Mouse (Mus musculus) embryonic facial prominence, embryonic 14.5 days (tissue): ENCODE results near the gene Haus3. TPM values are rescaled to one million over a fixed set of nuclear protein-coding genes. Genes with fewer than 3 reads are reported as not detected.

ENCODE experiments used
- ATAC-seq: fragments of 200-750 bp; cut with Nextera tagmentation; 2 replicates; pipeline ENCODE4 v1.8.0; 2017; ENCODE audit warnings: low read depth, moderate number of reproducible peaks, moderate TSS enrichment
- DNase-seq: peaks from one replicate; pipeline ENCODE4 v3.0.0-alpha.2; 2015; ENCODE audit warnings: low spot score
- H3K27ac ChIP-seq: fragments of 300-500 bp; sonication (generic); replicated peaks from 2 replicates; pipeline ENCODE4 v1.5.1; 2014; ENCODE audit warnings: low read depth, mild to moderate bottlenecking, low read length, moderate library complexity
- H3K27me3 ChIP-seq: fragments of 300-500 bp; sonication (generic); replicated peaks from 2 replicates; pipeline ENCODE4 v1.6.1; 2014; ENCODE audit warnings: low read length; ENCODE audit not compliant: control insufficient read depth, insufficient read depth
- H3K36me3 ChIP-seq: fragments of 300-500 bp; sonication (generic); 2 replicates; pipeline ENCODE4 v1.6.1; 2014; ENCODE audit warnings: low read length, mixed read lengths; ENCODE audit not compliant: control insufficient read depth, insufficient read depth
- H3K4me1 ChIP-seq: fragments of 300-500 bp; sonication (generic); 2 replicates; pipeline ENCODE4 v1.6.1; 2014; ENCODE audit warnings: antibody characterized with exemption, low read length; ENCODE audit not compliant: control insufficient read depth, insufficient read depth
- H3K4me2 ChIP-seq: fragments of 300-500 bp; sonication (generic); 2 replicates; pipeline ENCODE4 v1.6.1; 2014; ENCODE audit warnings: low read depth, mild to moderate bottlenecking, low read length, moderate library complexity, mixed read lengths
- H3K4me3 ChIP-seq: fragments of 300-500 bp; sonication (generic); 2 replicates; pipeline ENCODE4 v1.5.1; 2014; ENCODE audit warnings: low read depth, mild to moderate bottlenecking, low read length
- H3K9ac ChIP-seq: fragments of 300-500 bp; sonication (generic); 2 replicates; pipeline ENCODE4 v1.6.1; 2014; ENCODE audit warnings: low read depth, mild to moderate bottlenecking, low read length, moderate library complexity, mixed read lengths
- H3K9me3 ChIP-seq: fragments of 300-500 bp; sonication (generic); 2 replicates; pipeline ENCODE4 v1.6.1; 2016; ENCODE audit warnings: low read length; ENCODE audit not compliant: control insufficient read depth
- WGBS: fragments of 180-500 bp; shearing (Covaris S2); extraction: QIAGEN DNeasy Blood & Tissue Kit; methylation state at CpG from one replicate; pipeline ENCODE4 v1.1.7; 2014; 5-methylcytosine and 5-hydroxymethylcytosine counted together
- polyA plus RNA-seq: library from polyadenylated mRNA; unstranded; fragments of >200 nt; fragmentation: Nextera tagmentation; extraction: Ambion mirVana; gene quantifications from 2 replicates; pipeline ENCODE4 v1.2.1, GENCODE M21; 2014

Gene Haus3
- polyA plus RNA-seq, 1 experiment from 2014 or later: 28.3 TPM

DNA sequence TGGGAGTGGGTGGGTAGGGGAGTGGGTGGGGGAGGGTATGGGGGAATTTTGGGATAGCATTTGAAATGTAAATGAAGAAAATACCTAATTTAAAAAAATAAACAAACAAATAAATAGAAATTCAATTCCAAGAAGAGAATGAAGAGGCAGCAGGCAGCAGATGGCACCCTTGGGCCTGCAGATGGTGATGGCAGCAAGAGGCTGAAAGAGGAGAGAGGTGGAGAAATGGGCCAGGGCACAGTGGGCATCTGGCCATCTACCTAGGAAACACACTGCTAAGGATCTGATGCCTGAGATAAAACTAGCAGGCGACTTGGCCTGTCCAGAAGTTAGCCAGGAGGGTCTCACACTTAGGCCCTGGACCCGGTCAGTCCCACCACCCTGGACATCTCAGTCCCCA, 35.6 kb upstream of the Haus3 start:
- no peak overlapping the region for H3K4me3 ChIP-seq
- no peaks in the 10 kb centered on the region for H3K27me3 ChIP-seq
- no peak overlapping the region for H3K9ac ChIP-seq
- no peaks in the 10 kb centered on the region for H3K4me1 ChIP-seq
- no peaks in the 10 kb centered on the region for H3K36me3 ChIP-seq
- DNase-seq (no peak), ATAC-seq (no peak)
- no peak overlapping the region for H3K27ac ChIP-seq
- no peaks in the 10 kb centered on the region for H3K9me3 ChIP-seq
- 93% methylated on average over 2 of the region's 2 CpGs for WGBS
- no peak overlapping the region for H3K4me2 ChIP-seq

DNA sequence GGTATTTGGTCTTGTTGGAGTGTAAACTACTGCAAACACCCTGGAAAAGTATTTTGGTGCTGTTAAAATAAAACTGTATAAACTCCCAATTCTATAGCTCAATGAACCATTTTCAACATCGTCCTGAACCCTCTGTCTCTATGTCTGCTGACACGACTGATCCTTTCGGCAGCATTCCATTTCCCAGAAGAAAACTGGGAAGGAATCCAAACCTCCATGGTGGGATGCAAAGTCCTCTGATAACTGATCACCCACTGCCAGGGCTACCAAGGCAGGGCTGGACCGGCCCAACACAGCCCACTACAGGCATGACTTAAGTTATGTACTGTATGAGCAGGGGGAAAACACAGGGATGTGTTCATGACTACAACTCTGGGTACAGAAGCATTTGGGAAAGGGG, 32.7 kb upstream of the Haus3 start:
- Histone ChIP-seq H3K9me3 (no peaks in the 10 kb centered on the region), H3K9ac (no peak overlapping the region), H3K4me2 (no peak overlapping the region), H3K36me3 (no peaks in the 10 kb centered on the region), H3K27me3 (no peaks in the 10 kb centered on the region), H3K4me1 (no peaks in the 10 kb centered on the region), H3K27ac (no peak overlapping the region), H3K4me3 (no peak overlapping the region)
- WGBS: 79% methylated on average over 4 of the region's 4 CpGs
- no peak for DNase-seq
- ATAC-seq: no peak

DNA sequence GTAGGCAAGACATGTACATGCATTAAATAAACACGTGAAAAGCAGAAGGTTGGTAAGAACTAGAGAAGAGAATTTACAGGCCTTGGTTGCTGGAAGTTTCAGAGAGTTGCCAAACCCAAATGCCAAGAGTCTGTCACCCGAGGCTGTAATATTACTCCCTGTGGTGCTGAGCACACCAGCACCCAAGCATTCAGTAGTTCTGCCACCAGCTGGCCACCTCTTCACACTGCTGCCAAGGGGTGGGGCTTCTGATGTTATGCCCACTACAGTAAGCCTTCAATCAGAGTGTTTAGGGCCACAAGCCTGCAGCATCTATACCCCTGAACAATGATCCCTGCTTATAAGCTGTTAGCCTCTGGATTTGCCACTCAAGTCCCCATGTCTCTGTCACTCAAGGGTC, 32.1 kb upstream of the Haus3 start:
- H3K4me1 ChIP-seq: no peaks in the 10 kb centered on the region
- no peaks in the 10 kb centered on the region for H3K36me3 ChIP-seq
- H3K4me3 ChIP-seq: no peak overlapping the region
- DNase-seq (peak; percentile 53), ATAC-seq (no peak)
- no peak overlapping the region for H3K27ac ChIP-seq
- H3K27me3 ChIP-seq: no peaks in the 10 kb centered on the region
- 71% methylated on average over 2 of the region's 2 CpGs for WGBS
- no peak overlapping the region for H3K4me2 ChIP-seq
- no peaks in the 10 kb centered on the region for H3K9me3 ChIP-seq
- no peak overlapping the region for H3K9ac ChIP-seq

DNA sequence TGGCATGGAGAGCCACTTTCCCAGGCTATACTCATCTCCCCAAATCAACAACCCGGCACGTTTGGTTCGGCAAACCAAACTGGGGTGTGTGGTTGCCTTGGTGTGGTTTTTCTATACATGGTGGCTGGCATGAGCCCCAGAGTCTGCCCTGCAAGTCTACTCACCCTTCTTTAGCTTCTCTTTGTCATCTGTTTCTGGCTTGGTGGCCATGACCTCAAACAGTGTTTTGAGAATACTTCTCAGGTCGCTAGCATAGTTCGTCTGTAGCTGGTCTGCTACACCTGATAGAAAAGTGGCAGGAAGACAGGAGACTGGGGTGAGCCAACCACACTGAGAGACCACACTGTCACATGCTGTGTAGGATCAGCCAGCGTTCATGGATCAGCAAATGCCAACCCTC, 29.3 kb upstream of the Haus3 start:
- DNase-seq: no peak
- Histone ChIP-seq H3K27ac (no peak overlapping the region), H3K9me3 (no peaks in the 10 kb centered on the region), H3K4me2 (no peak overlapping the region), H3K4me1 (no peaks in the 10 kb centered on the region), H3K9ac (no peak overlapping the region), H3K27me3 (no peaks in the 10 kb centered on the region), H3K36me3 (no peaks in the 10 kb centered on the region), H3K4me3 (no peak overlapping the region)
- 80% methylated on average over 6 of the region's 6 CpGs for WGBS
- no peak for ATAC-seq

DNA sequence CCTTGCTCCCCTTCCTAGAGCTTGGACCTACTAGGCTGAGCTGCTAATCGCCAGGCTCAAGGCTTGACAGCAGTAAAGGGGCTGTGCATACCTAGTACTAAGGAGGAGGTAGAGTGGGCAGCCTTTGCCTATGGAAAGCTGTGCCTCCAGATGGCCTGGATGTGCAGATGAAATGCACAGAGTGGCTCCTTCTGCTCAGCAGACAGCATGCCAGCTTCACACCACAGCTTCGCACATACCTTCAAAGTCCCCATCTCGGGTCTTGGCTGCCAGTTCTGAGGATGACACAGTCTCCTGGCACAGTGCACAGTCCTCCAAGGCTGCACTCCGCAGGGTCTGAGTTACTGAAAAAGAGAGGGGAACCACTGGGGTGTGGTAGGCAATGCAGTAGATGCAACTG, 27.9 kb upstream of the Haus3 start:
- Histone ChIP-seq H3K9me3 (no peaks in the 10 kb centered on the region), H3K4me2 (no peak overlapping the region), H3K27me3 (no peaks in the 10 kb centered on the region), H3K27ac (no peak overlapping the region), H3K36me3 (no peaks in the 10 kb centered on the region), H3K4me3 (no peak overlapping the region), H3K4me1 (no peaks in the 10 kb centered on the region), H3K9ac (no peak overlapping the region)
- ATAC-seq (no peak), DNase-seq (no peak)
- WGBS: 83% methylated on average over 4 of the region's 4 CpGs

DNA sequence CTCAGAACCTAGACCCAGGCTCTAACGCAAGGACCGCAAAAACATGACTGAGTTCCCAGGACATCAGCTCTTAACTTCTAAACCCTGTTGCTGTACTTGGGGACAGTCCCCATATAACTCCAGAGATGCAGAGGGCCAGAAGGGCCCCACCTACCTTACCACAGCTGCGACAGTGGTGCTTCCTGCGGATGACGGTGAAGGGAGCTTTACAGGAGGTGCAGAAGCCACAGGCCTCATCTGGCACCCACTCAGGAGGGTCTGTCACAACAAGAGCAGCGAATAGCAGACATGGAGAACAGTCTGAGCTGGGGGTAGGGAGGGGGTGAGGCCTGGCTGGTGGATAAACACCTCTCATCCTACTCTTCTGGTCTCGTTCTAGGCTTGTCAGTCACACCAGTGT, 27.1 kb upstream of the Haus3 start:
- Histone ChIP-seq H3K27ac (no peak overlapping the region), H3K4me2 (no peak overlapping the region), H3K9ac (no peak overlapping the region), H3K9me3 (no peaks in the 10 kb centered on the region), H3K4me3 (no peak overlapping the region), H3K4me1 (no peaks in the 10 kb centered on the region), H3K36me3 (no peaks in the 10 kb centered on the region), H3K27me3 (no peaks in the 10 kb centered on the region)
- no peak for ATAC-seq
- no peak for DNase-seq
- WGBS: 75% methylated on average over 7 of the region's 7 CpGs

DNA sequence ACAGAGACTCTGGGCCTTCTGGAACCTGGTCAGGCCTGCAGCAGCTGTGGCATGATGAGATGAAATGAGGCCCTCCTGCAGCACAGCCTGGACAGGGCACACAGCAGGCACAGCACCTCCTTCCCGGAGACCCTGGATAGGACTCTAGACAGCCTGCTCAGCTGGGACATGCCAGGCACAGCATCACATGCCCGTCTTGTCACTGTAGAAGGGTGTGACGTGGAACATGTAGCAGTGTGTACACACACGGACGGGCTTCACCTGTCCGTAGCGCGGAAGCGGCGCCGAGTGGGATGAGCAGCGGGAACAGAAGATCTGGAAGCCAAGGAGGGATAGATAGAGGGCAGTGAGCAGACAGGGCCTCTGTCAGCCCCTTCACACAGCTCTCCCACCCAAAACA, 26.5 kb upstream of the Haus3 start:
- ATAC-seq: no peak
- whole genome bisulfite sequencing: 92% methylated on average over 12 of the region's 12 CpGs
- no peak overlapping the region for H3K9ac ChIP-seq

DNA sequence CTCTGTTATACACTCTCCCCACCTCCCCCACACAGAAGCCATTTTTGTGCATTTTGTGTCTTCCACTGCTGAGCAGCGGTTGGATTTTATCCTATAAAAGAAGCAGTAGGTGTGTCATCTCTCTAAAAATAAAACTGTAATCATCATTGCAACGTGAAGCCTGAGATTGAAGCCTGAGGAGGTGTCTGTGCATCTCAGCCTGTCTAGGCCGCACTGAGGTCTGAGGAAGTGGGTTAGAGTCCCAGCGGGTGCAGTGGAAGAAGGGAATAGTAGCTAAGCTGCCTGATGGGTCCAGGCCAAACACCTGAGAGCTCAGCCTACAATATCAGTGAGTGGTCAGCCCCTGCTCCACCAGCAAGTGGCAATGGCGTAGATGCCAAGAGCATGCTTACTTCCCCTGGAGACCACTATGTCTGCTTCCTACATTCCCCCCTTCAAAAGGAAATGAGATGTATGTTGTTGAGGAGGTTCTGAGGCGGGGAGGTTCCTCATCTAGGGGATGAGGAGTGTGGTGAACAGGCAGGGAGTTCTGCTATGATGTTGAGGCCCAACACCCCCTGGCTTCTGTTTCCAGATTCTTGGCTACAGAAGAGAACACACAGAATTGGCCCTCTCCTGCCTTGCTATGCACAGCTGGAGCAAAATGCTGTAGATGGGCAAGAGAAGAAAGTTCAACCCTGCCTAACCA, 25.8 kb upstream of the Haus3 start:
- 73% methylated on average over 6 of the region's 6 CpGs for WGBS
- Histone ChIP-seq H3K9ac (no peak overlapping the region), H3K4me2 (no peak overlapping the region), H3K27me3 (no peaks in the 10 kb centered on the region), H3K9me3 (no peaks in the 10 kb centered on the region), H3K27ac (no peak overlapping the region), H3K4me3 (no peak overlapping the region), H3K36me3 (no peaks in the 10 kb centered on the region), H3K4me1 (no peaks in the 10 kb centered on the region)
- no peak for ATAC-seq
- DNase-seq: no peak

More for the DNA sequence above, 26.5 kb upstream of the Haus3 start:
- Histone ChIP-seq H3K4me1 (no peaks in the 10 kb centered on the region), H3K4me3 (no peak overlapping the region), H3K9me3 (no peaks in the 10 kb centered on the region), H3K27ac (no peak overlapping the region), H3K27me3 (no peaks in the 10 kb centered on the region), H3K36me3 (no peaks in the 10 kb centered on the region), H3K4me2 (no peak overlapping the region)
- DNase-seq: no peak

DNA sequence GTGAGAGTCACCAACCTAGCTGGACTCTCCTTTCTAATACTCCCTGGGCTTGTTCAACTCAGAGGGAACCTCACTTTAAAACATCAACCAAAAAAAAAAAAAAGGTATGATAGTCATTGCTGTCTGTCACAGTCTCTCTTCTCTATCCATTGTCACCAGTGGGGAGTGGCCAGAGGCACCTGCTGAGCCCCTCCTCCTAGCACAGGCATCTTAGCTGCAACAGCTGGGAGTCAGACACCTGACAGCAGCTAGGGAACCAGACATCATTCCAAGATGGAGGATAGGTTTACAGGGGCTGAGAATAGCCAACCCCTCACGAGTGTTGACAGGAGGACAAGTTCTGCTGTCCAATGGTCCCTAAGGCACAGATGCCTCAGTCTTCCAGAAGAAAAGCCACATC, 25.1 kb upstream of the Haus3 start:
- 18% methylated on average over 1 of the region's 1 CpGs for WGBS
- H3K4me1 ChIP-seq: no peaks in the 10 kb centered on the region

More for the DNA sequence above, 25.1 kb upstream of the Haus3 start:
- no peak overlapping the region for H3K27ac ChIP-seq
- no peaks in the 10 kb centered on the region for H3K36me3 ChIP-seq
- H3K4me2 ChIP-seq: no peak overlapping the region
- DNase-seq (no peak), ATAC-seq (no peak)
- no peak overlapping the region for H3K9ac ChIP-seq
- no peak overlapping the region for H3K4me3 ChIP-seq
- H3K9me3 ChIP-seq: no peaks in the 10 kb centered on the region
- H3K27me3 ChIP-seq: no peaks in the 10 kb centered on the region
